Mouse (Mus musculus) limb, embryonic 14.5 days (tissue): ENCODE results near the gene I830077J02Rik. TPM values are rescaled to one million over a fixed set of nuclear protein-coding genes. Genes with fewer than 3 reads are reported as not detected.
A peak's percentile ranks its signal among the peaks of the same experiment; 100 is the strongest.

Experiments
- ATAC-seq: fragments of 200-750 bp; cut with Nextera tagmentation; 2 replicates; pipeline ENCODE4 v1.8.0; 2017; ENCODE audit warnings: low read depth, moderate number of reproducible peaks, moderate TSS enrichment; ENCODE audit not compliant: low FRiP score
- DNase-seq: peaks from one replicate; pipeline ENCODE4 v3.0.0-alpha.2; 2015; ENCODE audit warnings: low spot score
- H3K27ac ChIP-seq: fragments of 300-500 bp; sonication (generic); replicated peaks from 2 replicates; pipeline ENCODE4 v1.5.1; 2014; ENCODE audit warnings: low read depth, mild to moderate bottlenecking, low read length, moderate library complexity, mixed read lengths
- H3K27me3 ChIP-seq: fragments of 300-500 bp; sonication (generic); 2 replicates; pipeline ENCODE4 v1.6.1; 2014; ENCODE audit warnings: low read length, mixed read lengths; ENCODE audit not compliant: control insufficient read depth, insufficient read depth
- H3K36me3 ChIP-seq: fragments of 300-500 bp; sonication (generic); 2 replicates; pipeline ENCODE4 v1.6.1; 2014; ENCODE audit warnings: mild to moderate bottlenecking, low read length, moderate library complexity, mixed read lengths; ENCODE audit not compliant: control insufficient read depth, insufficient read depth
- H3K4me1 ChIP-seq: fragments of 300-500 bp; sonication (generic); 2 replicates; pipeline ENCODE4 v1.6.1; 2014; ENCODE audit warnings: antibody characterized with exemption, low read length, mixed read lengths; ENCODE audit not compliant: control insufficient read depth, insufficient read depth
- H3K4me2 ChIP-seq: fragments of 300-500 bp; sonication (generic); replicated peaks from 2 replicates; pipeline ENCODE4 v1.6.1; 2014; ENCODE audit warnings: low read depth, mild to moderate bottlenecking, low read length, moderate library complexity; ENCODE audit not compliant: severe bottlenecking
- H3K4me3 ChIP-seq: fragments of 300-500 bp; sonication (generic); replicated peaks from 2 replicates; pipeline ENCODE4 v1.5.1; 2014; ENCODE audit warnings: low read length
- H3K9ac ChIP-seq: fragments of 300-500 bp; sonication (generic); 2 replicates; pipeline ENCODE4 v1.6.1; 2014; ENCODE audit warnings: mild to moderate bottlenecking, low read depth, low read length, moderate library complexity; ENCODE audit not compliant: severe bottlenecking
- H3K9me3 ChIP-seq: fragments of 300-500 bp; sonication (generic); 2 replicates; pipeline ENCODE4 v1.6.1; 2016; ENCODE audit warnings: low read length; ENCODE audit not compliant: control insufficient read depth
- POLR2A ChIP-seq: fragments of 200-500 bp; IDR thresholded peaks from 2 replicates; pipeline ENCODE4 v1.8.0; 2012; ENCODE audit warnings: inconsistent platforms, mild to moderate bottlenecking, moderate library complexity, borderline replicate concordance; ENCODE audit not compliant: insufficient read depth, insufficient read length; ENCODE audit errors: extremely low read depth
- WGBS: fragments of 180-500 bp; shearing (Covaris S2); extraction: QIAGEN DNeasy Blood & Tissue Kit; methylation state at CpG from one replicate; pipeline ENCODE4 v1.1.7; 2014; 5-methylcytosine and 5-hydroxymethylcytosine counted together
- polyA plus RNA-seq, 2 experiments: library from polyadenylated mRNA; depleted of rRNA in 1 of 2; stranded (reverse) in 1 of 2; unstranded in 1 of 2; fragments of >200 nt; fragmentation: Nextera tagmentation in 1 of 2; extraction: Ambion mirVana in 1 of 2; gene quantifications; 2 replicates each; pipeline versions ENCODE4 v1.2.1 to v1.2.3; 2012 to 2014

Gene I830077J02Rik
- polyA plus RNA-seq, 2 experiments: 0.66 to 0.69 TPM

DNA sequence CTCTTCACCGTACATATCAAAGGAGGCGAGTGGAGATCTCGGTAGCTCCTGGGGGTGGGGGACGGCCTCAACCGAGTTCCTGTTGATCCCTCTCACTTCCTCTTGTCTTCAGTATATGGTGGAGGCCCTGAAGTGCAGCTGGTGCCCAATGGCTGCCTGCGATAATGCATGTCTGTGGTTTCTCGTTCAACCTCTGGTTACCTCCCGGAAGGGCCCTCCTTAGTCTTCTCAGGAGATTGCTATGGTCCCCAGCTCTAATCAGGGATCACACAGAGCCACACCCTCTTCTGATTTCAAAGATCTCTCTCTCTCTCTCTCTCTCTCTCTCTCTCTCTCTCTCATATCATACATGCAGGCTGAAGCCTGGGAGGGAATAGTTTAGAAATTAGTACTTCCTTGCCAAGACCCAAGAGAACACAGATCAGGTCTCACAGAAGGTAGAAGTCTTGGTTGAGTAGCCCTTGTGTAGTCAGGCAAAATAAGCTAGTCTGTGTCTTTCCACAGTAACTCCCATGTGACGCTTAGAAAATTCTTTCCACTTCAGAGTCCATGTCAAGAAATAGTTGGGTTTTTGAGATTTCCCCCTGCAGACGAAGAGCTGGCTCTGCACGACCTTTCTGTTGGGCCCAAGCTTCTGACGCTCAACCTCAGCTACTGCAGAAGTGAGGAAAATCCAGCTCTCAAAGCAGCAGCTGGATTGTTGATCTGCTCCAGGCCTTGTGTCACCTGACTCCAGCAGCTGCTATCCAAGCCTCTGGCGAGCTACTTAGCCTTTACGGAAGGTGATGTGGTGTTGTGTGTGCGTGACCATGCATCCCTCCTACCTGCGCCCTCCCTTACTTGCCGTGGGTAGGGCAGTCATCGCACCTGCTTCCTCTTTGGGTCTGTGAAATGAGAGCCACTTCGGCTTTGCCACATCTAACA lies 39.6 kb downstream of the I830077J02Rik start:
- Histone ChIP-seq H3K36me3 (no peaks in the 10 kb centered on the region), H3K27ac (peak overlapping the region; percentile 61), H3K4me2 (no peak overlapping the region), H3K27me3 (no peaks in the 10 kb centered on the region), H3K4me1 (peaks cover 32% of the 10 kb centered on the region), H3K9ac (no peak overlapping the region), H3K9me3 (no peaks in the 10 kb centered on the region), H3K4me3 (no peak overlapping the region)
- TF ChIP-seq POLR2A: no peak
- WGBS: 61% methylated on average over 19 of the region's 19 CpGs
- no peak for ATAC-seq
- DNase-seq: no peak

DNA sequence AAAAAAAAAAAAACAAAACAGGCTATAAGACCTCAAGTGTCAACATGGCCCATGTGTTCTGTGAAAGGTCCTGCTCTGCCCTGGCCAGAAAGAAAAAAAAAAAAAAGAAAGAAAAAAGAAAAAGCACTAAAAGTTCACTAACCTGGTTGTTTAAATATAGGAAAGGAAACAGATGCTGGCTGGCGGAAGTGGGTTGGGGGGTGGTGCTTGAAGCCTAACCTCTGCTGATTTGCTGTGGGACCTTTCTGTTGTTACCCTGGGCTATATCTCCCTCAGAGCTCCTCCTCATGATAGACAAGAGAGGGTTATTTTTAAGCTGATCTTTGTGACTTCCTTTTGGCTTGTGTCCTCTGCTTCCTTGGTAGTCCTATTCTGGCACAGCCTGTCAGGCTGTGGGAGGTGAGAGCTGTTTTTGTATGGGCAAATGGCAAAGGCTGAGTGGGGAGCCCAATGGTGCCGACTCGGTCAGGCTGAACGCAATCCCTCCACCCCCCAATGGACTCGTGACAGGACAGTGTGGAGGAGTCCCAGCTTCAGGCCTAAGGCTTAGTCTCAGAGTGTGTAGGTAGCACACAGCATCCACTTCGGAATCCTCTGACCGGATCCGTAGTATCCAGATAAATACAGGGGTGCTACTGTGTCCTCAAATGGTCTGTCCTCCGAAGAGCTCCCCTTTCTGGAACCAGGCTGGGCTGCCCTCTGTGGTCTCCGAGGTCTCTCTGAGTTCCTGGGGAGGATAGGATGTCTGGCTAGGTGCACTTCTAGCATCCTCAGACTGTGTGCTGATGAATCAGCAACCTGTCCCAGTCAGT lies 40.5 kb downstream of the I830077J02Rik start:
- Histone ChIP-seq H3K4me2 (no peak overlapping the region), H3K27ac (no peak overlapping the region), H3K4me1 (peaks cover 32% of the 10 kb centered on the region), H3K27me3 (no peaks in the 10 kb centered on the region), H3K36me3 (no peaks in the 10 kb centered on the region), H3K9me3 (no peaks in the 10 kb centered on the region), H3K4me3 (no peak overlapping the region), H3K9ac (no peak overlapping the region)
- DNase-seq (no peak), ATAC-seq (no peak)
- no peak for TF ChIP-seq POLR2A
- WGBS: 82% methylated on average over 10 of the region's 10 CpGs

DNA sequence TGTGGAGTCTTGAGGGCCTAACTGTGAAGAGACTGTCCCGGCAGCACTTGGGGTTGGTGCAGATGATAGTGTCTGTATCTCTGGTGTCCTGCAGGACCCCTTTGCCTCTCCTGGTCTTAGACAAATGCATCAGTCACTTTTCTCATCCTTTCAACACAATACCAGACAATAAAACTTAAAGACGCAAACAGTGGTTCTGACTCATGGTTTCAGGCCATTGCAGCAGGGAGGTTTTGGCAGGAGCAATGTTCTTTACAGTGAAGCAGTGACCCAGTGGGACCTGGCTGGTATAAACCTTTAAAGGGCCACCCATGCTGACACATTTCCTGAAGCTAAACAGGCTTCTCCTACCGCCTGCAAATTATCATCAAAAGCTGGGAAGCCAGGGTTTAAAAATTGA lies 41.3 kb downstream of the I830077J02Rik start:
- Histone ChIP-seq H3K27me3 (no peaks in the 10 kb centered on the region), H3K9me3 (no peaks in the 10 kb centered on the region), H3K4me2 (no peak overlapping the region), H3K27ac (no peak overlapping the region), H3K4me1 (peaks cover 32% of the 10 kb centered on the region), H3K9ac (no peak overlapping the region), H3K36me3 (no peaks in the 10 kb centered on the region), H3K4me3 (no peak overlapping the region)
- WGBS: 51% methylated on average over 3 of the region's 3 CpGs
- ATAC-seq (no peak), DNase-seq (no peak)
- TF ChIP-seq POLR2A: no peak

DNA sequence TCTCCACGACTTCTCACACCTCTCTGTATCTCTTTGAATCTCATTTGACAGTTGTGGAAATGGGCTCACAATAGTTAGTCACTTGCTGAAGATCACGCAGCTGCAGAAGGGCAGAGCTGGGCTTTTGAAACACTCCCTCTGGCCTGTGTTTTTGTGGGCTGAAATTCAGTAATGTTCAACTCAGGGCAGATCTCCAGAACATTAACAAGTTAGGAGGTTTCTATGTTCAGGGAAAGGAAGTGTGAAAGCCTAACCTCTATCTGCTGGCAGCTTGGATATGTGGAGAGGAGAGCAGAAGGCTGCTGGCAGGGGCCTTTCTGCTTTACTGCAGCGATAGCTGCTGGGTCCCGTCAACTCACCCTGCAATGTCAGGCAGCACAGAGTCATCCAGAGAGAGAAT lies 42.2 kb downstream of the I830077J02Rik start:
- DNase-seq: no peak
- TF ChIP-seq POLR2A: no peak
- 64% methylated on average over 4 of the region's 4 CpGs for WGBS
- no peaks in the 10 kb centered on the region for H3K36me3 ChIP-seq
- H3K4me2 ChIP-seq: no peak overlapping the region
- no peak overlapping the region for H3K27ac ChIP-seq
- ATAC-seq: no peak
- H3K9ac ChIP-seq: no peak overlapping the region
- peaks cover 29% of the 10 kb centered on the region for H3K4me1 ChIP-seq
- no peaks in the 10 kb centered on the region for H3K27me3 ChIP-seq
- H3K4me3 ChIP-seq: no peak overlapping the region
- H3K9me3 ChIP-seq: no peaks in the 10 kb centered on the region

DNA sequence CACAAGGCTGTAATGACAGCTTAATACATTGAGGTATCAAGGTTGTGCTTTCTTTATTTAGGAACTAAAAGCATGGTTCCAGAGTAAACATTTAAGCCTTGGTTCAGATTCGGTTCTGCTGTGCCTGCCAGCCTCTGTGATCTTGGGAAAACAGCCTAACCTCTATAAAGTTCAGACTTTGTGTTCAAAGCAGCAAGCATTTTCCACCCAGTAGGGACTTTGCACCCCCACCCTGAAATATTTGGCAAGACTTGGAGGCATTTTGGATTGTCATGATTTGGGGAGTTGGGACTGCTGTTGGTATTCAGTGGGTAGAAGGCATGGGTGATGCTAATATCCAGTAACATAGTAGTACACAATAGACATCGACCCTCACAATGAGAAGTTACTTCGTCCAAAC lies 43.5 kb downstream of the I830077J02Rik start:
- 82% methylated on average over 3 of the region's 3 CpGs for WGBS

More for the DNA sequence above, 43.5 kb downstream of the I830077J02Rik start:
- Histone ChIP-seq H3K9me3 (no peaks in the 10 kb centered on the region), H3K9ac (no peak overlapping the region), H3K4me1 (peaks cover 17% of the 10 kb centered on the region), H3K36me3 (no peaks in the 10 kb centered on the region), H3K4me3 (no peak overlapping the region), H3K27me3 (no peaks in the 10 kb centered on the region), H3K4me2 (no peak overlapping the region), H3K27ac (no peak overlapping the region)
- ATAC-seq (no peak), DNase-seq (no peak)
- no peak for TF ChIP-seq POLR2A
